Mouse (Mus musculus) CH12.LX (cell line): ENCODE results near the gene Zbp1. TPM values are rescaled to one million over a fixed set of nuclear protein-coding genes. Genes with fewer than 3 reads are reported as not detected.

Experiments used
- DNase-seq: peaks from one replicate; pipeline ENCODE4 v3.0.0-alpha.2; 2013; ENCODE audit errors: extremely low read depth
- H3K27ac ChIP-seq: 2 replicates; pipeline ENCODE4 v1.5.1; 2012; ENCODE audit warnings: low read depth, mild to moderate bottlenecking, control low read depth, moderate library complexity; ENCODE audit not compliant: insufficient read depth
- H3K27me3 ChIP-seq: replicated peaks from 2 replicates; pipeline ENCODE3; 2012; ENCODE audit warnings: inconsistent platforms
- H3K36me3 ChIP-seq, 2 experiments: replicated peaks in 1 of 2; 2 replicates each; pipeline versions ENCODE3 to v1.6.1; 2012; ENCODE audit warnings: inconsistent platforms in 1 of 2, low read length in 1 of 2, mild to moderate bottlenecking in 1 of 2, mixed read lengths in 1 of 2, moderate library complexity in 1 of 2; ENCODE audit not compliant: control insufficient read depth in 1 of 2, insufficient read depth in 1 of 2
- H3K4me1 ChIP-seq, 2 experiments: 2 replicates each; pipeline ENCODE4 v1.6.1; 2012; ENCODE audit warnings: inconsistent platforms in 1 of 2, moderate library complexity in 1 of 2; ENCODE audit not compliant: insufficient read depth in 2 of 2, control insufficient read depth in 1 of 2
- H3K4me2 ChIP-seq: 2 replicates; pipeline ENCODE4 v1.6.1; 2012; ENCODE audit warnings: low read depth, mild to moderate bottlenecking, control low read depth; ENCODE audit not compliant: poor library complexity, insufficient read depth, severe bottlenecking
- H3K4me3 ChIP-seq, 3 experiments: fragments of 150-350 bp in 1 of 3; sonication (generic) in 1 of 3; replicated peaks in 1 of 3; 2 replicates each; pipeline versions ENCODE3 to v1.5.1; 2011 to 2012; ENCODE audit warnings: low read depth in 2 of 3, low read length in 2 of 3, mild to moderate bottlenecking in 2 of 3, moderate library complexity in 2 of 3, control low read depth in 1 of 3, improper control_type of control experiment in 1 of 3, inconsistent platforms in 1 of 3, mixed read lengths in 1 of 3; ENCODE audit not compliant: poor library complexity in 1 of 3
- H3K79me2 ChIP-seq: replicated peaks from 2 replicates; pipeline ENCODE4 v1.6.1; 2012; ENCODE audit warnings: mild to moderate bottlenecking, moderate library complexity; ENCODE audit not compliant: control insufficient read depth, poor library complexity, insufficient read depth, severe bottlenecking; ENCODE audit errors: extremely low read depth
- H3K9ac ChIP-seq: 2 replicates; pipeline ENCODE4 v1.6.1; 2012; ENCODE audit warnings: low read depth, mild to moderate bottlenecking, control low read depth, moderate library complexity; ENCODE audit not compliant: insufficient read depth
- H3K9me3 ChIP-seq: replicated peaks from 2 replicates; pipeline ENCODE3; 2012; ENCODE audit warnings: low read length, inconsistent platforms, mixed read lengths
- CHD1 ChIP-seq: IDR thresholded peaks from 2 replicates; pipeline ENCODE4 v1.6.1; 2012; ENCODE audit warnings: low read depth, low read length, improper control_type of control experiment, inconsistent platforms
- CHD2 ChIP-seq: IDR thresholded peaks from 2 replicates; pipeline ENCODE4 v1.6.1; 2011; ENCODE audit warnings: low read length, improper control_type of control experiment
- E2F4 ChIP-seq: IDR thresholded peaks from 2 replicates; pipeline ENCODE4 v1.6.1; 2011; ENCODE audit warnings: low read depth, low read length, improper control_type of control experiment; ENCODE audit not compliant: insufficient replicate concordance
- ETS1 ChIP-seq: conservative IDR thresholded peaks from 2 replicates; pipeline ENCODE4 v1.6.1; 2012; ENCODE audit warnings: low read depth, mild to moderate bottlenecking, inconsistent platforms, low read length, improper control_type of control experiment, moderate library complexity
- GABPA ChIP-seq: IDR thresholded peaks from 2 replicates; pipeline ENCODE4 v1.6.1; 2012; ENCODE audit warnings: low read depth, low read length, improper control_type of control experiment, inconsistent platforms; ENCODE audit not compliant: insufficient replicate concordance
- HCFC1 ChIP-seq: IDR thresholded peaks from 2 replicates; pipeline ENCODE4 v1.6.1; 2012; ENCODE audit warnings: low read depth, mild to moderate bottlenecking, inconsistent platforms, low read length, improper control_type of control experiment
- JUN ChIP-seq: IDR thresholded peaks from 2 replicates; pipeline ENCODE4 v1.6.1; 2011; ENCODE audit warnings: low read depth, mild to moderate bottlenecking, low read length, improper control_type of control experiment, moderate library complexity; ENCODE audit not compliant: insufficient read depth
- JUND ChIP-seq: conservative IDR thresholded peaks from 2 replicates; pipeline ENCODE4 v1.6.1; 2011; ENCODE audit warnings: low read depth, low read length, improper control_type of control experiment
- MAFK ChIP-seq: IDR thresholded peaks from 2 replicates; pipeline ENCODE4 v1.6.1; 2011; ENCODE audit warnings: low read length, improper control_type of control experiment; ENCODE audit not compliant: insufficient replicate concordance
- MAX ChIP-seq: IDR thresholded peaks from 2 replicates; pipeline ENCODE4 v1.6.1; 2011; ENCODE audit warnings: low read length, improper control_type of control experiment
- MAZ ChIP-seq: IDR thresholded peaks from 2 replicates; pipeline ENCODE4 v1.6.1; 2012; ENCODE audit warnings: low read depth, mild to moderate bottlenecking, inconsistent platforms, low read length, improper control_type of control experiment, moderate library complexity
- MEF2A ChIP-seq: IDR thresholded peaks from 2 replicates; pipeline ENCODE4 v1.6.1; 2014; ENCODE audit warnings: low read depth, mild to moderate bottlenecking, inconsistent platforms, low read length, improper control_type of control experiment, borderline replicate concordance
- MXI1 ChIP-seq: IDR thresholded peaks from 2 replicates; pipeline ENCODE4 v1.6.1; 2011; ENCODE audit warnings: mild to moderate bottlenecking, low read depth, low read length, improper control_type of control experiment
- NELFE ChIP-seq: IDR thresholded peaks from 2 replicates; pipeline ENCODE4 v1.6.1; 2011; ENCODE audit warnings: low read depth, low read length, improper control_type of control experiment
- PAX5 ChIP-seq: IDR thresholded peaks from 2 replicates; pipeline ENCODE4 v1.6.1; 2012; ENCODE audit warnings: low read length, inconsistent platforms, mixed read lengths
- RAD21 ChIP-seq: IDR thresholded peaks from 2 replicates; pipeline ENCODE4 v1.6.1; 2011; ENCODE audit warnings: low read depth, mild to moderate bottlenecking, low read length, improper control_type of control experiment, moderate library complexity
- TCF12 ChIP-seq: IDR thresholded peaks from 2 replicates; pipeline ENCODE4 v1.6.1; 2014; ENCODE audit warnings: low read depth, mild to moderate bottlenecking, inconsistent platforms, low read length, improper control_type of control experiment
- USF1 ChIP-seq: IDR thresholded peaks from 2 replicates; pipeline ENCODE4 v1.6.1; 2014; ENCODE audit warnings: low read depth, mild to moderate bottlenecking, inconsistent platforms, low read length, improper control_type of control experiment
- USF2 ChIP-seq: conservative IDR thresholded peaks from 2 replicates; pipeline ENCODE4 v1.6.1; 2011; ENCODE audit warnings: low read depth, low read length, improper control_type of control experiment
- ZKSCAN1 ChIP-seq: IDR thresholded peaks from 2 replicates; pipeline ENCODE4 v1.6.1; 2012; ENCODE audit warnings: low read depth, inconsistent platforms, low read length, improper control_type of control experiment, borderline replicate concordance
- ZNF384 ChIP-seq: IDR thresholded peaks from 2 replicates; pipeline ENCODE4 v1.6.1; 2012; ENCODE audit warnings: low read depth, low read length, improper control_type of control experiment, inconsistent platforms
- dilution Hi-C: fragments of 300-500 bp; cut with MboI; formaldehyde crosslinking; loops from 2 replicates; pipeline ENCODE4 v1.14.3; 2020; ENCODE audit warnings: low sequenced_read_pairs; ENCODE audit not compliant: extremely low pct_unique_long_range_greater_than_20kb, extremely low pct_ligation_motif_present
- in situ Hi-C: fragments of 300-500 bp; cut with MboI; formaldehyde crosslinking; loops from 3 replicates; pipeline ENCODE4 v1.14.3; 2019; ENCODE audit warnings: low sequenced_read_pairs, low pct_ligation_motif_present, low pct_unique_long_range_greater_than_20kb, mixed read lengths
- polyA plus RNA-seq: library from polyadenylated mRNA; unstranded; fragments of >175 nt; gene quantifications from 2 replicates; pipeline ENCODE4 v1.2.1, GENCODE M21; 2012; ENCODE audit warnings: low read depth; ENCODE audit not compliant: insufficient read length
- total RNA-seq, 2 experiments: library from RNA; depleted of rRNA; stranded (reverse); fragments of 300-350 nt in 1 of 2; fragments of >200 nt in 1 of 2; gene quantifications; 2 replicates each; pipeline ENCODE4 v1.2.3; 2012 to 2014

Gene Zbp1
- total and polyA plus RNA-seq, 3 experiments = 8.1 to 9.8 (median 8.7) TPM

DNA sequence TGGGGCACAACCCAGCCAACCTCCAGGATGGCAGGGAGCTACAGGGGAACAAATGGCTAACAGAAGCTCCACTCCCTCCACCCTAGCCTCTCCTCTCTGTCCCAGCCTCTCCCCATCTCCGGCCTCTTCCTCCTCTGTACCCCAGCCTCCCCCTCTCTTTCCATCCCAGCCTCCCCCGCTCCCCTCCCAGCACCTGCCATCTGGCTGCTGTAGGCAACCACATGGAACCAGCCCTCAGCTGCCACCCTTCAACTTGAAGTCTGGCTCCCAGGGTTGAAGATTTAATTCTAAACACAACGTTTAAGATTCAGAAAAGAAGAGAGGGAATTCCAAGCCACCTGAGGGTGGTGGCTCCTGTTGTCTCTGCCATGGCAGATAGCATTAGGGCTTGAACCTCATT is 30.7 kb upstream of the Zbp1 start:
- Histone ChIP-seq H3K4me3 (no peak overlapping the region), H3K9me3 (no peaks in the 10 kb centered on the region), H3K9ac (no peak overlapping the region), H3K79me2 (peaks cover 36% of the 10 kb centered on the region), H3K4me1 (peaks cover 26 to 70% of the 10 kb centered on the region in 2 experiments), H3K4me2 (no peak overlapping the region), H3K36me3 (peaks cover 0 to 9% of the 10 kb centered on the region in 2 experiments), H3K27ac (no peak overlapping the region), H3K27me3 (no peaks in the 10 kb centered on the region)
- no peak for DNase-seq
- no peak for TF ChIP-seq CHD2
- no peak for TF ChIP-seq ETS1
- no peak for TF ChIP-seq NELFE
- dilution Hi-C loops (no loop called here), in situ Hi-C loops (no loop called here)

DNA sequence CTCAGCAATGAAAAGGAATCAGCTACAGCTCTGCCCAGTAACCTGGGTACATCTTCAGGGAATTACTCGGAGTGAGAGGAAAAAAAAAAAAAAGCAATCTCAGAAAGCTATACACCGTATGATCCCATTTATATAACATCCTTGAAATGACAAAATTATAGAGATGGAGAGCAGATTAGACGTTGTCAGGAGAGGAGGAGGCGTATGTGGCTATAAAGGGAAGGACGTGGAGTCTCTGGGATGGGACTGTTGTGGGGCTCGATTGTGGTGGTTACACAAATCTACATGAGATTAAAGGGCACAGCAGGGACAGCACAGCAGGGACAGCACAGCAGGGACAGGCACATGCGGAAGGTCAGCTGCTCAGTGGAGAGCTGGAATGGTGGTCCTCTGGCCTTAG is 30.1 kb upstream of the Zbp1 start:
- H3K4me1 ChIP-seq = peaks cover 26 to 73% of the 10 kb centered on the region in 2 experiments
- in situ Hi-C loops (no loop called here), dilution Hi-C loops (no loop called here)
- H3K9ac ChIP-seq = no peak overlapping the region
- TF ChIP-seq NELFE (no peak), HCFC1 (no peak), ETS1 (no peak), GABPA (no peak), JUND (no peak), MEF2A (no peak), USF1 (no peak), USF2 (no peak), MXI1 (no peak), MAFK (no peak), E2F4 (no peak), MAZ (no peak), ZNF384 (no peak), RAD21 (no peak), ZKSCAN1 (no peak), CHD1 (no peak), PAX5 (no peak), JUN (no peak), MAX (no peak), TCF12 (no peak)
- no peaks in the 10 kb centered on the region for H3K9me3 ChIP-seq
- peaks cover 32% of the 10 kb centered on the region for H3K79me2 ChIP-seq
- H3K4me3 ChIP-seq = no peak overlapping the region
- no peak overlapping the region for H3K27ac ChIP-seq
- no peak for DNase-seq
- H3K36me3 ChIP-seq = peaks cover 0 to 11% of the 10 kb centered on the region in 2 experiments
- no peaks in the 10 kb centered on the region for H3K27me3 ChIP-seq
- no peak overlapping the region for H3K4me2 ChIP-seq
